Mouse (Mus musculus) kidney, postnatal 0 days (tissue): ENCODE data around the gene Cryga. TPM values are rescaled to one million over a fixed set of nuclear protein-coding genes. Genes with fewer than 3 reads are reported as not detected.

Source experiments
- ATAC-seq: fragments of 200-750 bp; cut with Nextera tagmentation; replicated peaks from 2 replicates; pipeline ENCODE4 v1.8.0; 2017; ENCODE audit warnings: low read depth, moderate number of reproducible peaks, moderate TSS enrichment, moderate library complexity; ENCODE audit not compliant: low FRiP score
- DNase-seq: peaks from one replicate; pipeline ENCODE4 v3.0.0-alpha.2; 2016; ENCODE audit warnings: low spot score
- H3K27ac ChIP-seq: fragments of 300-500 bp; sonication (generic); 2 replicates; pipeline ENCODE4 v1.5.1; 2014; ENCODE audit warnings: mild to moderate bottlenecking
- H3K27me3 ChIP-seq: fragments of 300-500 bp; sonication (generic); 2 replicates; pipeline ENCODE4 v1.6.1; 2014; ENCODE audit warnings: low read length, mixed read lengths; ENCODE audit not compliant: insufficient read depth
- H3K36me3 ChIP-seq: fragments of 300-500 bp; sonication (generic); 2 replicates; pipeline ENCODE4 v1.6.1; 2014; ENCODE audit warnings: low read length, mixed read lengths; ENCODE audit not compliant: insufficient read depth
- H3K4me1 ChIP-seq: fragments of 300-500 bp; sonication (generic); replicated peaks from 2 replicates; pipeline ENCODE4 v1.6.1; 2014; ENCODE audit warnings: antibody characterized with exemption, low read length, mixed read lengths; ENCODE audit not compliant: insufficient read depth
- H3K4me2 ChIP-seq: fragments of 300-500 bp; sonication (generic); 2 replicates; pipeline ENCODE4 v1.6.1; 2014; ENCODE audit warnings: mild to moderate bottlenecking, low read length, moderate library complexity, mixed read lengths
- H3K4me3 ChIP-seq: fragments of 300-500 bp; sonication (generic); replicated peaks from 2 replicates; pipeline ENCODE4 v1.5.1; 2014; ENCODE audit warnings: low read depth, low read length
- H3K9ac ChIP-seq: fragments of 300-500 bp; sonication (generic); 2 replicates; pipeline ENCODE4 v1.6.1; 2014; ENCODE audit warnings: low read depth, low read length
- H3K9me3 ChIP-seq: fragments of 300-500 bp; sonication (generic); replicated peaks from 2 replicates; pipeline ENCODE4 v1.6.1; 2016; ENCODE audit warnings: low read length, inconsistent platforms, mixed read lengths
- CTCF ChIP-seq: IDR thresholded peaks from 2 replicates; pipeline ENCODE4 v1.5.1; 2016; ENCODE audit warnings: antibody characterized with exemption, low read depth, mild to moderate bottlenecking, moderate library complexity
- WGBS: fragments of 180-500 bp; shearing (Covaris S2); extraction: QIAGEN DNeasy Blood & Tissue Kit; methylation state at CpG from one replicate; pipeline ENCODE4 v1.1.7; 2014; 5-methylcytosine and 5-hydroxymethylcytosine counted together
- polyA plus RNA-seq: library from polyadenylated mRNA; unstranded; fragments of >200 nt; fragmentation: Nextera tagmentation; extraction: Ambion mirVana; gene quantifications from 2 replicates; pipeline ENCODE4 v1.2.1, GENCODE M21; 2015

The Cryga gene
- polyA plus RNA-seq, 1 experiment from 2014 or later = not detected

DNA sequence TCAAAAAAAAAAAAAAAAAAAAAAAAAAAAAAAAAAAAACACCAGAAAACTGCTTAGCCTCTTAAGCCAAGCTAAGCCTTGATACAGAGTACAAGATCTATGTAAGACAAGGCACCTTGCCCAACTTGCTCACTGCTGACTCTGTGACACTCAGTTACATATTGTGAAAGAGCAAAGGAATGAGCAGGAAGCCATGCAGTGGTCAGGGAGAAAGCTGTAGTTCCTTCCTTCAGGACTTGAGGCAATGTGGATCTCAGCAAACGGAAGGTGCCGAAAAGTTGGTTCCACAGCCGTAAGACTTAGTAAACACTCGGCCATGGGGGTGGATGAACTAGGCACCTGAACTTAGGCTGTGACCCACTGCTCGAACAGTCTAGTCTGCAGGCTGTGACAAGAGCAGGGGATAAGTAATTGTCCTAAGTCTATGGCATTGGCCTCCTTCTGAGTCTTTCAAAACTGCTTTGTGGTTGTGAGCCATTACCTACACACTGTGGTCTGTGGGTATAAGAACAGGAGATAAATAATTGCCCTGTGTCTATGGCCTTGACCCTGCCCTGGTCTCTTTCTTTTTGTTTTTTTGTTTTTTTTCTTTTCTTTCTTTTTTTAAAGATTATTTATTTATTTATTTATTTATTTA is 10.5 kb upstream of the Cryga start:
- Histone ChIP-seq H3K9ac (no peak overlapping the region), H3K9me3 (no peaks in the 10 kb centered on the region), H3K4me1 (0 out of 2 replicates have a peak, but pooled peaks cover 3% of the 10 kb centered on the region), H3K27ac (peak overlapping the region; percentile 75), H3K27me3 (no peaks in the 10 kb centered on the region), H3K36me3 (no peaks in the 10 kb centered on the region), H3K4me2 (no peak overlapping the region), H3K4me3 (no peak overlapping the region)
- WGBS = 81% methylated on average over 5 of the region's 5 CpGs
- DNase-seq (peak; percentile 22), ATAC-seq (no peak)
- TF ChIP-seq CTCF = no peak

- Histone ChIP-seq H3K36me3 (no peaks in the 10 kb centered on the region), H3K4me2 (peak overlapping the region; percentile 53), H3K27ac (peak overlapping the region; percentile 43), H3K4me1 (0 out of 2 replicates have a peak, but pooled peaks cover 3% of the 10 kb centered on the region), H3K9me3 (no peaks in the 10 kb centered on the region), H3K27me3 (no peaks in the 10 kb centered on the region), H3K4me3 (peak overlapping the region; percentile 11; the same call in 1 of the 2 replicates), H3K9ac (peak overlapping the region; percentile 42; the same call in 1 of the 2 replicates)
- 25% methylated on average over 14 of the region's 14 CpGs for WGBS
- TF ChIP-seq CTCF = no peak
- DNase-seq (peak; percentile 8), ATAC-seq (peak; percentile 41)
Measured at GRCm38 (mm10) chr1:65112807-65113196, 9.6 kb upstream of the Cryga start.

DNA sequence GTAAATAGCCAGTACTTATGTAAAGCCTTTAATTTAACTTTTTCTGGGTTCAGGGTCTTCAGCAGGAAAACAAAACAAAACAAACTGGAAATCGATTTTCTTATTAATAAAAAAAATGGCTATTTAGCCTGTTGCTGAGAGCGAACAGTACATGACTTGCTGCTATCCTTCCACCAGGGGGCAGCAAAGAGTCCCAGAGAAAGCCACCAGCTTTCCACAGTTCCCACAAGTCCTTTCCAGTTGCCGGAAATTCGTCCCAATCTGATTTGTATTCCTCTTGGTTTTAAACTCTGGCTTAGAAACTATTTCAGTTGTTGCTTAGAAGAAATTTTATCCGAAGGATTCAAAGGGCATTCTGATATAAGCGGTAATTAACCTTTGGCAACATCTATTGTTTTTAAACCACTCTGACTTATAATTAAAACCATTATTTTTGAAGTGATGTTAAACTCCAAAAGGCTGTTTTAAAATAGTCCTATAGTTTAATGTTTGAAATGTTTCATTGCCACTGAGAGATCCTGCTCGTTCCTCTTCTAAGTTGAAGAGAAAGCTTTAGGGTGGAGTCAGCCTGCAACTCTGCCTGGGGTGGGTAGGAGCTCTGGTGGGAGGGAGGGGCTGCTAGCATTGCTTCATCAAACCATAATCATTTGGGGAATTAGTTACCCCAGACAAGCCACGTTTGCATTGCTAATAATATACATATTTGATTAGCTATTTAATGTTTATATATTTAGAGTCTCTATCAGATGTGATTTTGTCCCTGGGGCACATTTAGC is 9.0 kb upstream of the Cryga start:
- peak overlapping the region; percentile 11; the same call in 1 of the 2 replicates for H3K4me3 ChIP-seq

GRCm38 (mm10) chr1:65109756-65110435 is 6.7 kb upstream of the Cryga start:
- no peak overlapping the region for H3K27ac ChIP-seq
- no peaks in the 10 kb centered on the region for H3K27me3 ChIP-seq
- DNase-seq (no peak), ATAC-seq (no peak)
- 65% methylated on average over 25 of the region's 25 CpGs for WGBS
- 0 out of 2 replicates have a peak overlapping the region, but pooled peaks have one; percentile 3 for H3K9ac ChIP-seq
- H3K4me1 ChIP-seq = 0 out of 2 replicates have a peak, but pooled peaks cover 3% of the 10 kb centered on the region
- no peaks in the 10 kb centered on the region for H3K36me3 ChIP-seq
- no peak for TF ChIP-seq CTCF
- no peaks in the 10 kb centered on the region for H3K9me3 ChIP-seq
- H3K4me3 ChIP-seq = no peak overlapping the region
- 0 out of 2 replicates have a peak overlapping the region, but pooled peaks have one; percentile 8 for H3K4me2 ChIP-seq

More for the DNA sequence above, 9.0 kb upstream of the Cryga start:
- peak; percentile 96 for DNase-seq
- Histone ChIP-seq H3K4me1 (0 out of 2 replicates have a peak, but pooled peaks cover 3% of the 10 kb centered on the region), H3K9me3 (no peaks in the 10 kb centered on the region), H3K4me2 (peak overlapping the region; percentile 53), H3K9ac (peak overlapping the region; percentile 42; the same call in 1 of the 2 replicates), H3K27ac (peak overlapping the region; percentile 43), H3K27me3 (no peaks in the 10 kb centered on the region), H3K36me3 (no peaks in the 10 kb centered on the region)
- 8% methylated on average over 8 of the region's 8 CpGs for WGBS
- peak; percentile 45; the same call in 1 of the 2 replicates for ATAC-seq
- peak; percentile 96 for TF ChIP-seq CTCF

DNA sequence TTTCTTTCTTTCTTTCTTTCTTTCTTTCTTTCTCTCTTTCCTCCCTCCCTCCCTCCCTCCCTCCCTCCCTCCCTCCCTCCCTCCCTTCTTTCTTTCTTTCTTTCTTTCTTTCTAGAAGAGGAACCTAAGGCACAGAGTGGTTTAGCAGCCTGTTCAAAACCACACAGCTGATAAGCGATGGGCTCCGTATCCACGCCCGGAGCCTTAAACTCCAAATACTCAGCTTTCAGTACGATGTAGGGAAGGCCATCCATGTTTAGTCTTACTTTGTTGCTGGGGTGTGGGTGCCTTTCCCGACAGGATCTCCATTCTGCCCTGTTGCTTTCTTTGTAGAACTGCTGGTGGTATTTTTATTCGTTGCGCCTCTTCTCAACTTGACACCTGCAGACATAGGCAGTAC is 6.0 kb upstream of the Cryga start:
- Histone ChIP-seq H3K9me3 (no peaks in the 10 kb centered on the region), H3K36me3 (no peaks in the 10 kb centered on the region), H3K27me3 (no peaks in the 10 kb centered on the region), H3K4me1 (0 out of 2 replicates have a peak, but pooled peaks cover 3% of the 10 kb centered on the region), H3K9ac (no peak overlapping the region), H3K27ac (no peak overlapping the region), H3K4me3 (no peak overlapping the region), H3K4me2 (no peak overlapping the region)
- WGBS = 94% methylated on average over 8 of the region's 8 CpGs
- ATAC-seq = no peak
- no peak for DNase-seq
- TF ChIP-seq CTCF = no peak
